10 mouse cellular contexts compared by ENCODE assay signal in the genomic region with DNA sequence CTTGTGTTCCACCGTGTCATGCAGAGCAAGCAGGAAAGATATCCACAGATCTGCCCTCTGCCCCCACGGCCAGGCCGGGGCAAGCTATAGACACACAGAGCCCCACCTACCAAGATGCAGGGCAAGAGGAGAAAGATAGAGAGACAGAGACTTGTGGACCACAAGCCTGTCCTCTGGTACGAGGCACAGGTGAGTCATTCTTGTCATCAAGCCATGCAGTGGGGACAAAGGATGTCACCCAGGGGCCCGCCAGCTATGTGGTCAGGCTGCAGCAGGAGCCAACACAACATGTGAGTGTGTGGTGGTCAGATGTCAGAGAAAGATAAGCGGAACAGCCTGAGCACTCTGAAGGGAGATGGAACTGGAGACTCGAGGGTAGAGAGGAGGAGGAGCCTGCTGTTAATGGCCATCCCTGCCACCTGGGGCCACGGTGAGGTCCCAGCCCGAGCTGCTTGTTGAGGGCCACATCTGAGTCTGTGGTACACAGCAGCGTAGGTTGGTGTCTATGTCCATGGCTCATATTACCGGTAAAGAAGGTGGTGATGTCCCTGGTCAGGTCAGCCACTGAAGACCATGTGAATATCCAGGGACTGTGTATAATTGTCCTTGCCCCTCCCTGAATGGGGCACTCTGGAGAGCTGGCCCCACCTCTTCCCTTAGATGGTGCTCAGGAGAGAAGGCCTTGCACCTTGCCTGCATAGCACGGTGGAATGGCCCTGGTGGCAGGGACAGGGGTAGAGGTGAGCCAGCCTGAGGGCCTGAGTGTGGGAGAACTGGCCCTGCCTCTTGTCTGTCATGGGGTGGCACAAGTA.
DNase-seq lines count a peak whose midpoint lies in the region; ATAC-seq lines count a peak whose summit lies in the region.
"Had no signal": no experiment of that assay in that cellular context is flagged by ENCODE, and none has a peak within 500 bp of the region (broad histone marks: within the 10 kb centered on the region; RNA-seq: fewer than 3 reads in every experiment).

No protein-coding gene starts in this region.

- no peak overlapping the region for H3K4me3 ChIP-seq in kidney, embryonic 16.5 days (ENCODE audit: low read length)
- H3K4me3 ChIP-seq in embryonic facial prominence, embryonic 12.5 days = no peak overlapping the region
- H3K4me3 ChIP-seq in limb, embryonic 10.5 days = no peak overlapping the region
- no peak overlapping the region for H3K4me3 ChIP-seq in stomach, embryonic 14.5 days (ENCODE audit: low read depth, low read length)
- H3K4me3 ChIP-seq: stomach, embryonic 15.5 days had no signal

- H3K27ac ChIP-seq in kidney, embryonic 16.5 days (ENCODE audit: low read length) = no peak overlapping the region
- no peak overlapping the region for H3K27ac ChIP-seq in embryonic facial prominence, embryonic 12.5 days
- H3K27ac ChIP-seq in limb, embryonic 10.5 days = peak overlapping the region; percentile 62
- H3K27ac ChIP-seq in stomach, embryonic 14.5 days (ENCODE audit: low read length) = no peak overlapping the region
- H3K27ac ChIP-seq: stomach, embryonic 15.5 days had no signal

- H3K4me1 ChIP-seq in kidney, embryonic 16.5 days (ENCODE audit: insufficient read depth, low read length) = peaks cover 12% of the 10 kb centered on the region; the same call in 1 of the 2 replicates
- H3K4me1 ChIP-seq in embryonic facial prominence, embryonic 12.5 days = peaks cover 6% of the 10 kb centered on the region; the same call in 1 of the 2 replicates
- peaks cover 23% of the 10 kb centered on the region for H3K4me1 ChIP-seq in limb, embryonic 10.5 days
- H3K4me1 ChIP-seq in stomach, embryonic 14.5 days (ENCODE audit: control insufficient read depth, insufficient read depth, low read length) = no peaks in the 10 kb centered on the region
- H3K4me1 ChIP-seq: stomach, embryonic 15.5 days had no signal

- no peak for DNase-seq in kidney, adult 8-10 months
- no peak for DNase-seq in limb, embryonic 10.5 days (ENCODE audit: low spot score)
- DNase-seq in layer of hippocampus, adult 11-12 months (ENCODE audit: low spot score) = no peak
- DNase-seq: adrenal gland, postnatal 36 days; lung, postnatal 4 days had no signal

- no peaks in the 10 kb centered on the region for H3K36me3 ChIP-seq in kidney, embryonic 16.5 days (ENCODE audit: insufficient read depth, low read length)
- H3K36me3 ChIP-seq in embryonic facial prominence, embryonic 12.5 days = no peaks in the 10 kb centered on the region
- H3K36me3 ChIP-seq in limb, embryonic 10.5 days = no peaks in the 10 kb centered on the region
- no peaks in the 10 kb centered on the region for H3K36me3 ChIP-seq in stomach, embryonic 14.5 days (ENCODE audit: control insufficient read depth, insufficient read depth, low read length)
- H3K36me3 ChIP-seq: stomach, embryonic 15.5 days had no signal

- no peaks in the 10 kb centered on the region for H3K9me3 ChIP-seq in kidney, embryonic 16.5 days (ENCODE audit: low read length)
- H3K9me3 ChIP-seq in embryonic facial prominence, embryonic 12.5 days = no peaks in the 10 kb centered on the region
- H3K9me3 ChIP-seq in limb, embryonic 10.5 days (replicated peaks) = no peaks in the 10 kb centered on the region
- H3K9me3 ChIP-seq in stomach, embryonic 14.5 days (ENCODE audit: control insufficient read depth, low read depth, low read length) = no peaks in the 10 kb centered on the region
- H3K9me3 ChIP-seq: stomach, embryonic 15.5 days had no signal

- H3K27me3 ChIP-seq in kidney, embryonic 16.5 days (ENCODE audit: insufficient read depth, low read length) = no peaks in the 10 kb centered on the region
- H3K27me3 ChIP-seq in embryonic facial prominence, embryonic 12.5 days = no peaks in the 10 kb centered on the region
- H3K27me3 ChIP-seq in limb, embryonic 10.5 days (ENCODE audit: low read depth, poor library complexity, severe bottlenecking) = no peaks in the 10 kb centered on the region
- no peaks in the 10 kb centered on the region for H3K27me3 ChIP-seq in stomach, embryonic 14.5 days (ENCODE audit: control insufficient read depth, insufficient read depth, low read length)
- H3K27me3 ChIP-seq: stomach, embryonic 15.5 days had no signal

- WGBS in kidney, embryonic 16.5 days = 67% methylated on average over 12 of the region's 12 CpGs
- WGBS in embryonic facial prominence, embryonic 12.5 days = 64% methylated on average over 12 of the region's 12 CpGs
- WGBS in limb, embryonic 10.5 days = 74% methylated on average over 12 of the region's 12 CpGs
- WGBS in stomach, embryonic 14.5 days = 70% methylated on average over 12 of the region's 12 CpGs

- ATAC-seq in kidney, embryonic 16.5 days (ENCODE audit: low FRiP score, low TSS enrichment) = peak; percentile 28; the same call in 1 of the 2 replicates
- ATAC-seq in embryonic facial prominence, embryonic 12.5 days (ENCODE audit: insufficient number of reproducible peaks, insufficient read depth, low FRiP score, low TSS enrichment) = 0 out of 2 replicates have a peak, but pooled peaks have one; percentile 44
- peak; percentile 21; the same call in 1 of the 2 replicates for ATAC-seq in stomach, embryonic 14.5 days (ENCODE audit: insufficient number of reproducible peaks, insufficient read depth, low FRiP score, low read depth)
- ATAC-seq in monocyte, adult 5-6 weeks (replicated peaks; ENCODE audit: insufficient number of reproducible peaks, low FRiP score, low TSS enrichment, poor library complexity, severe bottlenecking) = no peak

- no peak overlapping the region for H3K4me2 ChIP-seq in kidney, embryonic 16.5 days (replicated peaks; ENCODE audit: low read depth, low read length)
- no peak overlapping the region for H3K4me2 ChIP-seq in embryonic facial prominence, embryonic 12.5 days (replicated peaks)
- H3K4me2 ChIP-seq in stomach, embryonic 14.5 days (replicated peaks; ENCODE audit: low read depth, low read length) = no peak overlapping the region
- H3K4me2 ChIP-seq: stomach, embryonic 15.5 days had no signal

- no peak overlapping the region for H3K9ac ChIP-seq in kidney, embryonic 16.5 days (replicated peaks; ENCODE audit: low read length)
- no peak overlapping the region for H3K9ac ChIP-seq in embryonic facial prominence, embryonic 12.5 days
- H3K9ac ChIP-seq in stomach, embryonic 14.5 days (replicated peaks; ENCODE audit: low read depth, low read length) = no peak overlapping the region
- H3K9ac ChIP-seq: stomach, embryonic 15.5 days had no signal
